ENCODE assay signal across 16 mouse cellular contexts in genomic region chr17:13546669-13547085, GRCm38 (mm10).
A peak's percentile ranks its signal among the peaks of the same experiment; 100 is the strongest.
DNase-seq lines count a peak whose midpoint lies in the region; ATAC-seq lines count a peak whose summit lies in the region.
"Had no signal": no experiment of that assay in that cellular context is flagged by ENCODE, and none has a peak within 500 bp of the region (broad histone marks: within the 10 kb centered on the region; RNA-seq: fewer than 3 reads in every experiment).

No protein-coding gene starts in this region.

- no peaks in the 10 kb centered on the region for H3K4me1 ChIP-seq in forebrain, embryonic 14.5 days (ENCODE audit: control insufficient read depth, insufficient read depth, low read length)
- H3K4me1 ChIP-seq: midbrain, embryonic 13.5 days; neural tube, embryonic 13.5 days had no signal

- no peak for ATAC-seq in forebrain, embryonic 14.5 days
- ATAC-seq: midbrain, embryonic 13.5 days; Patski had no signal

- no peak overlapping the region for H3K4me2 ChIP-seq in forebrain, embryonic 14.5 days (ENCODE audit: low read length)
- H3K4me2 ChIP-seq: lung, embryonic 14.5 days; midbrain, embryonic 13.5 days; neural tube, embryonic 13.5 days had no signal

- no peak overlapping the region for H3K4me3 ChIP-seq in forebrain, embryonic 14.5 days (ENCODE audit: low read depth, low read length)
- H3K4me3 ChIP-seq: midbrain, embryonic 13.5 days; neural tube, embryonic 13.5 days had no signal

- no peak overlapping the region for H3K9ac ChIP-seq in forebrain, embryonic 14.5 days (ENCODE audit: low read length)
- H3K9ac ChIP-seq: lung, embryonic 14.5 days; midbrain, embryonic 13.5 days; neural tube, embryonic 13.5 days had no signal

- 83% methylated on average over 7 of the region's 7 CpGs for WGBS in forebrain, embryonic 14.5 days

- H3K9me3 ChIP-seq in forebrain, embryonic 14.5 days (replicated peaks; ENCODE audit: control insufficient read depth, low read length), result peaks cover 63% of the 10 kb centered on the region

- no peaks in the 10 kb centered on the region for H3K36me3 ChIP-seq in forebrain, embryonic 14.5 days (ENCODE audit: control insufficient read depth, insufficient read depth, low read length)
- H3K36me3 ChIP-seq: midbrain, embryonic 13.5 days; neural tube, embryonic 13.5 days had no signal

- intact Hi-C loops in heart, postnatal 36 days (cut with DNase I), result no loop called here

- no peak overlapping the region for H3K27ac ChIP-seq in forebrain, embryonic 14.5 days (ENCODE audit: low read depth, low read length)
- H3K27ac ChIP-seq: midbrain, embryonic 13.5 days; neural tube, embryonic 13.5 days had no signal

- peak; percentile 89 for DNase-seq in heart, adult 11 months
- DNase-seq in heart, adult 18-20 months, result no peak
- DNase-seq in forebrain, embryonic 14.5 days (ENCODE audit: low spot score), result peak; percentile 62
- peak; percentile 96 for DNase-seq in layer of hippocampus, adult 9-11 months
- peak; percentile 57 for DNase-seq in right cerebral cortex, postnatal 25 days
- DNase-seq in heart, postnatal 36 days, result no peak
- DNase-seq in spleen, postnatal 14 days (ENCODE audit: low spot score in 2 of 2), result no peak
- no peak for DNase-seq in gastrocnemius, postnatal 25 days
- DNase-seq: adrenal gland, adult 8-10 months; gastrocnemius, postnatal 14 days; kidney, adult 11 months; lung, embryonic 14.5 days; thymus, adult 18-20 months had no signal

- no peaks in the 10 kb centered on the region for H3K27me3 ChIP-seq in forebrain, embryonic 14.5 days (replicated peaks; ENCODE audit: control insufficient read depth, insufficient read depth, low read length)
- H3K27me3 ChIP-seq: midbrain, embryonic 13.5 days; neural tube, embryonic 13.5 days; Patski had no signal

Comparison
In these comparisons a context has a peak if more than half of its experiments do, and no peak if none do; other contexts are left out.
1. DNase-seq: peak in heart, adult 11 months (single experiment), forebrain, embryonic 14.5 days (single experiment), layer of hippocampus, adult 9-11 months (single experiment) and right cerebral cortex, postnatal 25 days (single experiment); none in heart, adult 18-20 months (0 of 2), heart, postnatal 36 days (0 of 2), spleen, postnatal 14 days (0 of 2) and gastrocnemius, postnatal 25 days (single experiment).